Mouse (Mus musculus) CD4-positive, CD25-positive, alpha-beta regulatory T cell, adult 2 months (primary cell): ENCODE measurements at regions not wholly inside any gene's neighbourhood (a gene's known extent, or its start where the extent isn't known, plus 50 kb on each side); places are given as distances from the start of the nearest gene placed in this dataset.
A peak's percentile ranks its signal among the peaks of the same experiment; 100 is the strongest.

ENCODE experiments used
- DNase-seq: peaks from one replicate; pipeline ENCODE4 v3.0.0-alpha.2; 2012; ENCODE audit warnings: low read depth, low spot score

GRCm38 (mm10) chr3:117520461-117520860 is 54.2 kb upstream of the Plppr5 start:
- DNase-seq: no peak

GRCm38 (mm10) chr3:117508090-117508489 is 66.5 kb upstream of the Plppr5 start:
- DNase-seq: no peak

- DNase-seq: no peak
Observed at GRCm38 (mm10) chr3:117506151-117506723, 68.4 kb upstream of the Plppr5 start.

- DNase-seq: no peak
Observed at GRCm38 (mm10) chr3:117501107-117501506, 73.5 kb upstream of the Plppr5 start.

- DNase-seq: no peak
Observed at GRCm38 (mm10) chr3:117498138-117498897, 76.3 kb upstream of the Plppr5 start.

- no peak for DNase-seq
Observed at GRCm38 (mm10) chr3:117494118-117494517, 80.5 kb upstream of the Plppr5 start.

- no peak for DNase-seq
Observed at GRCm38 (mm10) chr3:117487281-117488027, 87.2 kb upstream of the Plppr5 start.

- DNase-seq: no peak
Observed at GRCm38 (mm10) chr3:117486351-117486750, 88.3 kb upstream of the Plppr5 start.

GRCm38 (mm10) chr3:117480131-117480530 is 94.5 kb upstream of the Plppr5 start:
- no peak for DNase-seq

GRCm38 (mm10) chr3:117459507-117459906 is 98.8 kb upstream of the Plppr4 start:
- DNase-seq: no peak

GRCm38 (mm10) chr3:117450559-117450958 is 89.9 kb upstream of the Plppr4 start:
- no peak for DNase-seq

- DNase-seq: no peak
Observed at GRCm38 (mm10) chr3:117441887-117442286, 81.2 kb upstream of the Plppr4 start.

- no peak for DNase-seq
Observed at GRCm38 (mm10) chr3:117440294-117440693, 79.6 kb upstream of the Plppr4 start.

- peak; percentile 13 for DNase-seq
Observed at GRCm38 (mm10) chr3:117438473-117439114, 77.9 kb upstream of the Plppr4 start.

- DNase-seq: no peak
Observed at GRCm38 (mm10) chr3:117424526-117424925, 63.9 kb upstream of the Plppr4 start.

GRCm38 (mm10) chr3:117412896-117413747 is 52.4 kb upstream of the Plppr4 start:
- no peak for DNase-seq
